Mouse (Mus musculus) G1E-ER4 (cell line): ENCODE results near the gene Stx18. TPM values are rescaled to one million over a fixed set of nuclear protein-coding genes. Genes with fewer than 3 reads are reported as not detected.

ENCODE experiments used
- GATA1 ChIP-seq: IDR thresholded peaks from one replicate; pipeline ENCODE4 v1.8.0; 2012; ENCODE audit warnings: low read length, inconsistent platforms
- polyA plus RNA-seq: library from polyadenylated mRNA; stranded (reverse); fragments of >175 nt; gene quantifications from 2 replicates; pipeline ENCODE4 v1.2.3, GENCODE M21; 2012

Gene Stx18
- polyA plus RNA-seq, 1 experiment = 19.7 TPM

DNA sequence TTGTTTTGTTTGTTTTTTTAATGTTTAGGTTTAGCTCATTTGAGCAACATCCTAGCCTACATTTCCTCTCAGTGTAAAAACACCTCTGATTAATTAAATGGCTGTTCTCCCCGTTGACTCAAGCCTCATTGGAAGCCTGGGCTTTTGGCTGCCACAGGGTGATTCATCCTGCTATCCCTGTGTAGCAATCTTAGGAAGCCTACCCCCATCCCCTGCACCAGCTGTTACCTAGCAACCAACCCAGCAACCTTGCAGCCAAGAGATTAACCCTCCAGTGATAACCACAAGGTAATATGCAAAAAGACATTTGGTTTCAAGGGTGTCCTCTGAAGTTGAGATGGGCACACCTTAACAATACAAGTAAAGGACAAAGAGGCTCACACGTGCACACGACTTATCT lies 112.7 kb downstream of the Stx18 start:
- no peak for TF ChIP-seq GATA1

DNA sequence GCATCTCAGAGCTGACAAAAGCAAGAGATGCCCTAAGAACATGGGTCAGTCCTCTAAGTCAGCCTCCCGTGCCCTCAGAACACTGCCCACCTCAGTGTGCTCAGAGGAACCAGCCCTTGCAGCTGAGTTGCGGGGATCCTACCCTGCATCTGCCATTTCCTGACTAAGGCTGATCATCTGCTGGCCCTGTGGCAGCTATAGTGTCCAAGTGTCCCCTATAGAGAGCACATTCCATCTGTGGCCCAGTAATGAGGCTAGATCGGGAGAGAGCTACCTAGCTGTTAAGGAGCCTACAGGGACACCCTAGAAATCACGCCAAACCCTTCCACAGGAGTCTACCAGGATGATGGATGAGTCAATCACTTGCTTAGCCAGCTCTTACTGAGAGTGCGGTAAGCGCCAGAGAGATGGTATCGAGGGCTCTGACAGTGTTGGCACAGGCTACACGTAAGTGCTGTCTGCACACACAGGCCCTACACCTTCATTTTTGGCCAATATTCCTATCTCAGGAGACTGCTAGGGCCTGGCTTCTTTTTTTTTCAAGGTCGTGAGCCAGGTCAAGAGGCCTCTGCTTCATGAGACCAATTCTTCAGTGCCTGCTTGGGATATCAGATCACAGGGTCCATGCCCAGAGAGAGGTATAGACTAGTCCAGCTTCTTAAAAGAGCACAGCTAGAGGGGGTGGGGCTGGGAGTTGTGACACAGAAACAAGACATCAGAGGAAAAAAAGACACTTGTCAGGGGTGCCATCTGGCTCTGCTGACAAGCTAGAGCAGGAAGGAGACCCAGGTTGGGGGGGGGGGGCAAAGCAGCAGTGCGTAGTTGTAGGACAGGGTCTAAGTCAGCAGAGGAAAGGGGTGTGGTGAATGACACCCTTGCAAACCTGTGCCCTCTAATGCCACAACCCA lies 113.9 kb downstream of the Stx18 start:
- no peak for TF ChIP-seq GATA1

DNA sequence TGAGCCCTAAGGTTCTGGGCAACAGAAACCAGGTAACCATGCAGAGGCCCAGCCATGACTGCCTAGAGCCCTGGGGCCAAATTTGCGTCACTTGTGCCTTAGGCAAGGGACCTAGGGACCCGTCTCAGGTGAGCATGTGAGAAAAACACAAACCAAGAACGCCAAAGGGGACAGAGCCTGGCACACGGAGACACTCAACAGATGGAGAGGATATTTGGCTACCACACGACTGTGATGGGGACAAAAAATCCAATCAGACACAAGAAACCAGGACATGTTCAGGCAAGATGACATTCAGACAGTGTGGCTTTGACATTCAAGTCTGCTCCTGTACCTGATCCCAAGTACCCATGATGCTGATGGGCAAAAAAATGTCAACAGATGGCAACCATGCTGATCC lies 115.1 kb downstream of the Stx18 start:
- TF ChIP-seq GATA1 = no peak

DNA sequence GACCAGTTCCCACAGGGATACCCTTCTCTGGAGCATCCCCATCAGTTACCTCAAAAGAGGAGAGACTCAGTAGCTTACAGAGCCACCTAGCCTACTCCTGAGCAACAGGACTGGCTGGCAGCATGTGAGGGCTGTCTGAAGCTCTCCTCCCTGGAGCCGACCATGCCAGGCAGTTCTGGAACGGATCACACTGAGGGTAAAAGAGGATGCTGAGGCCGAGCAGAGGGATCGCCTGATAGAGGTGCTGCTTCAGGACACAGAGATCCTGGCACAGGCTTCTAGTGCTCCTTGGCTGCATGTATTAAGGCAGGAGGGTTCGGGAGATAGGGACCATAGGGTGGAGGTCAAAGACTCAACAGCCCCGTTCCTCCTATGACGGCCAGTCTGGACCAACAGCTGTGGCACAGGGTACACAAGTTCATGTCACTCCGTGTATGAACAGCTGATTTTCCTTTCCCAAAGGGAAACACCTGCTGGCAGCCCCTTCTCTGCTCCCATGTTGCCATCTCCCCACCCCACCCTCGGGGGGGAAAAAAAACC lies 119.0 kb downstream of the Stx18 start:
- no peak for TF ChIP-seq GATA1

DNA sequence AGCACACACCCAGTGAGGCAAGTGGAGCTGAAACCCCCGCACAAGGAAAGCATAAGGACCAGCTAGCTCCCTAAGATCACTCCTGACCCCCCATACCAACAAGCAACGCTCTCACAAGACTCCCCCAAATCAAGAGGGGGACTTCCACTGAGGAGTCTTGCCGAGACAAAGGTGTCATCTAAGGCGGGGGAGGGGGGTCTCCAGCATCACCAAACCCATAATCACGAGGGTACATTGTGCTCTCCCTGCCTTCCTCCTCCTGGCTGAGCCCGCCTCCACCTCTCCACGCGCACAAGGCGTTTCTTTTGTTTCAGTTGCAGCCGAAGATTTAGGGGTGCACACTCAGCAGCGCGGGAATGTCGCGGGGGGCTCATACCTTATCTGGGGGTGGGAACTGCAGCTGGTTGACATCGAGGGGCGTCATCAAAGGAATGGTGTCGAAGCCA lies 120.0 kb downstream of the Stx18 start:
- no peak for TF ChIP-seq GATA1

DNA sequence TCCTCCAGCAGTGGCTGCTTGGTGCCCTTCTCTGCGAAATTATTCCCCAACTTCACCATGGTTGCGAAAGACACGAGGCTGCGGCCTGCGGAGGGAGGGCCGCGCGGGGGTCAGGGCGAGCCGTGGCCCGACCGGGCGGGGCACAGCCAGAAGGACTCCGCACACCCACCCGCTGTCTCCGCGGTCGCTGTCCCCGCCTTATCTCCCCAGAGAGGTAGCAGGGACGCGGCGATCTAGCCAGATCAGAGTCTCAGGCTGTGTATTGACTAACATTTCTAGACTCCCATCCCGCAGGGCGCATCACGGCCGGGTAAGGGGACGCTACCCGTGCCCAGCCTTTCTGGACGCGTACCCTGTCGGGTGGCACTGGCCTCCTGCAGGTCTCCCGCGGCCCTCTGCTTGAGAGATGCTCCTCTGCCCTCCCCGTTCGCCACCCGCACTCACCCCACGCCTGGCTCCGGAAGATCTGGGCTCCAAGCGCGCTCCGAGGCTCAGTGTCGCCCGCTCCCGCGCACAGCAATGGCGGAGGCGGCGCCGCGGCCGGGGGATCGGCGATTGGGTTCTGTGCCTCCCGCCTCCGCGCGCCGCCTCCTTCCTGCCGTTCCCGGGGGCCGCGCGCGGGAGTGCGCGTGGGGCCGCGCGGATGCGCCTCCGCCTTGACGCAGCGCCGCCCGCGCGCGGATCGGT lies 120.5 kb downstream of the Stx18 start:
- no peak for TF ChIP-seq GATA1

DNA sequence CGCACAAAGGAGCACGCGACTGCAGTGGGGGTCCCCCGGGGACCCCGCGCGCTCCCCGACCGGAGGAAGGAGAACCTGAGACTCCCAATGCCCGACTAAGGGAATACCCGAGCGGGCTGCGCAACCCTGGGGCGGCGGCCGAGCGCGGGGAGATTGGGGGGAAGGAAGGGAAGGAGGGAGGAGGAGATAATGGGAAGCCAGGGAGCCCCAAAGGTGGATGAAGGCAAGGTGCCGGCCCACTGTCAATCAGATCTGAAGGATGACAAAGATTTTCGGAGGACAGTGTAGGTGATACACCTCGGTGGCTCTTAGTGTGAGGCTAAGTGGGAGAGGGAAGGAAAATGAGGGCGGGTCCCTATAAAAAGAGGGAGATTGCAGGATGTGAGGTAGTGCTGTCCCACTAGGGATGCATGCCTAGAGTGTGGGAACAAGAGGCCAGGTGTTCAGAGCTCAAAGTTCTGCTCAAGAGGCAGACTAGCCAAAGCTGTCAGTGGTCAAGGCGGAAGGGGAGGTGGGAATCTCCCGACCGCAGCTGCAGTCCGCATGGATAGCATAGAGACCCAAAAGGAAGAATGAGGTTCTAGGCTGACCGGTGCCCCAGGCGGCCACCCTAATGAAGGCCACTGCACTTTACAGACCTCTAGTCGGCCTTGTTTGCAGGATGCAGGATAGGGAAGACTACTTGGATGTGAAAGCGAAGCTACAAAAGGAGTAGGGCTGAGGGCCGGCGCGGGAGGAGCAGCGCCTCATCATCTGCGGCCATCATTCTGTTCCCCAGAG lies 121.3 kb downstream of the Stx18 start, which contains the start of gene Nsg1:
Gene Nsg1, minus strand, starts transcription at position 274 of the 780 bp plus-strand sequence.
- no peak for TF ChIP-seq GATA1

DNA sequence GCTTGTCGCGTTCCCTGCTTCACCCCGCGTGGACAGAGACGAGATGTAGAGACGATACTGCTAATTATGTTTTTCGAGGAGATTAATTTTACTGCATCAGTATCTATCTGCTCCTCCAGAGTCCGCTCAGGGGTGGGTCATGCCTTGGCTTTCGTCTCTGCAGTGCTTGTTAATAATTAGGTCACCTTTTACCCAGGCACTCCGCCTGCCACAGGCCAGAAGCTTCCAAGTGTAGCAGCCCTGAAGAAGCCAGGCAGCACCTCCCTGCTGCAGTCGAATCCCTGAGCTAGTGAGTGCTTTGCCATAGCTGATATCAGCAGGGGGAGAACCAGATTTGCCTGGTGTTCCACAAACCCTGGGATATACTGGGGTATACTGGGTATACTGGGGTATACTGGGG lies 130.0 kb downstream of the Stx18 start:
- TF ChIP-seq GATA1 = no peak

DNA sequence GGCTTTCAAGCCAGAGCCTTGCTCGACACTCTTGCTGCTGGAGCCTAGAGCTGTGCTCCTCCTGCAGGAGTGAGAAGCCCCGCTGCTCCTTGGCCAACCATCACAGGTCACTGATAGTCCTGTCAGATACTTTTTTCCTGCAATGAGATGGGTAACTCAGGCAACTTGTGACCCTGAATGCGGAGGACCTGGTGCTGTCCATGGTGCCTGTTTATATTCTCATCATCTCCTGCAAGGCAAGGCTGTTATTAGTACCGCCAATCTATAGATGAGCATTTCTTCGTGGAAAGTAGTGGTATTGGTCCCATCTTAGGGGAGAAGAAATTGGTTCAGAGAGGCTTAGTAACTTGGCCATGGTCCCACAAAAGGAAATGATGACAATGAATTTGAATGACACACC lies 135.2 kb downstream of the Stx18 start:
- TF ChIP-seq GATA1 = no peak

DNA sequence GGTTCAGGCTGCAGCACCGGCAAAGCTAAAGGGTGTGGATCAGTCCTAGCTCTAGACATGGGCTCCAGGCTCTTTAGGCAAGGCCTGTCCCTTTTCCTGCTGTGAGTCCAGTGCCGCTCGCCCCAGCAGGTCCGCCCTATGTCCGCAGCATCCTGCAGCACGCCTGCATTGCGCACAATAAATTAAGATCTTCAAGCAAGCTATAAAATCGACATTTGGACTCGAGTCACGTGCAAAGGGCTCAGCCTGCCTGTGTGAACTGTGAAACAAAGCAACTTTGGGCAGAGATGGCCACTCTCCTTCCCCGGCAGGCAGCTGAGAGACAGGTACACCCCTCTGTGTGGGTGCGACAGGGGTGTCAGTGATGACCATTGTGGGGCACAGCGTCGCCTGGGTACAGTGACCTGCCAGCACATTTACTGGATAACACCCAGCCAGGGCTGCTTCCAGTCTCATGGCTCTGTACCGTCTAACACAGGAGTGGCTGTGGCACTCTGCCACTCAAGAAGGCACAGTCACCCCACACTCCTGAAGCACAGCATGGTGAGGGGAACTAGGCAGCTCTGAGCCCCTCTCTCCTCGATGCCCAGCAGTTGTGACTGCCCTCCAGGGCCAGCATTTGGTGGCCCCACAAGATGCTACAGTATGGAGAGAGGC lies 135.8 kb downstream of the Stx18 start:
- TF ChIP-seq GATA1 = no peak

DNA sequence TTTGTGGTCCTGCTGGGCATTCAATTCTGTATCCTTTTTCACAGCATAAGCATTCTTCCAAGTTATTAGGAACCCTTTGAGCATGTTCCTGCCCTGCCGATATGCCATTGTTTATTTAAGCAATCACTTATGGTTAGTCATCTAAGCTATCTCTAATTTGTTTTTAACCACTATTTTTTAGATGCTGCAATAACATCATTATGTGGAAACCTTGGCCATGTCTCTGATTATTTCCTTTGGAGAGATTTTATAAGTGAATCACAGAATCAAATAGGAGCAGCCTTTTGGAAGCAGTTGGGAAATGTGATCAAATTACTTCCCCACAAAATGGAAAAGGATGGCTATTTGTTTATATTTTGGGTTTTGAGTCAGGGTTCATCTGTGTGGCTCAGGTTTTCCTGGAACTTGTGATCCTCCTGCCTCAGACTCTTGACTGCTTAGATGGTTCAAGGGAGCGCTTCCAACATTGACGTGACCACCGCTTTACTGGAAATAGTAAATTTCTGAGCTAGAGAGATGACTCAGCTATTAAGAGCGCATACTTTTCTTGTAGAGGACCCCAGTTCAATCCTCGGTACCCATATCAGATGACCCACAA lies 146.2 kb downstream of the Stx18 start:
- no peak for TF ChIP-seq GATA1

DNA sequence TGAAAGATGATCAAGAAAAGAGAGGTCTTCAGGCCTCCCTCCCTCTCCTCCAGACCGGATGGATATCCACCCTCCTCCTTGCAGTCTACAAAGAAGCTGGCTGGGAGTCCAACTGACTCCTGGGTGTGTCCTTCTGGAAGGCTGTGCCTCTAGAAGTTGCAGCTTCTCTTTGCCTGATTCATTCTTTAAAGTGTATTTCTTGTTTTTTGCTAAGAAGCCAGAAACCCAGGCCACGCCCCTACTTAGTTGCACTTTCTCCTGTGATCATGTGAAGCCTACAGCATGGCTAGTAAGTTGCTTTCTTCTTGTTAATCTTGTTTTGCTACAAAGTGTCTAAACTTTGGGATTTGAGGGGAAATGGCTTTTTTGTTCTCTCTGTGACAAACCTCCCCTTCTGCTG lies 148.5 kb downstream of the Stx18 start:
- no peak for TF ChIP-seq GATA1

Other genes with a start within 250 kb of the Stx18 start
- not detected in 2 replicates for gene Msx1, start 214.2 kb upstream of the Stx18 start, polyA plus RNA-seq
- gene Nsg1, start 121.2 kb downstream of the Stx18 start, polyA plus RNA-seq = not detected in 2 replicates
- gene Zbtb49, start 181.7 kb downstream of the Stx18 start, polyA plus RNA-seq = 6.0 and 7.6 TPM in 2 replicates
- gene Lyar, start 181.7 kb downstream of the Stx18 start, polyA plus RNA-seq = 167 and 232 TPM in 2 replicates
- 34.0 and 39.3 TPM in 2 replicates for gene Tmem128, start 221.4 kb downstream of the Stx18 start, polyA plus RNA-seq
- not detected in 2 replicates for gene Otop1, start 237.2 kb downstream of the Stx18 start, polyA plus RNA-seq